Mouse (Mus musculus) inflammation-experienced regulatory T-cells, adult 6 months (primary cell): ENCODE measurements at regions not wholly inside any gene's neighbourhood (a gene's known extent, or its start where the extent isn't known, plus 50 kb on each side); places are given as distances from the start of the nearest gene placed in this dataset.
A peak's percentile ranks its signal among the peaks of the same experiment; 100 is the strongest.
"Not testable (repeated sequence)": the region's sequence is repeated elsewhere in the genome, so short reads cannot be mapped to it uniquely, and the experiment has no call there.

ENCODE experiments used
- ATAC-seq: one replicate; pipeline ENCODE4 v1.8.0; 2017

DNA sequence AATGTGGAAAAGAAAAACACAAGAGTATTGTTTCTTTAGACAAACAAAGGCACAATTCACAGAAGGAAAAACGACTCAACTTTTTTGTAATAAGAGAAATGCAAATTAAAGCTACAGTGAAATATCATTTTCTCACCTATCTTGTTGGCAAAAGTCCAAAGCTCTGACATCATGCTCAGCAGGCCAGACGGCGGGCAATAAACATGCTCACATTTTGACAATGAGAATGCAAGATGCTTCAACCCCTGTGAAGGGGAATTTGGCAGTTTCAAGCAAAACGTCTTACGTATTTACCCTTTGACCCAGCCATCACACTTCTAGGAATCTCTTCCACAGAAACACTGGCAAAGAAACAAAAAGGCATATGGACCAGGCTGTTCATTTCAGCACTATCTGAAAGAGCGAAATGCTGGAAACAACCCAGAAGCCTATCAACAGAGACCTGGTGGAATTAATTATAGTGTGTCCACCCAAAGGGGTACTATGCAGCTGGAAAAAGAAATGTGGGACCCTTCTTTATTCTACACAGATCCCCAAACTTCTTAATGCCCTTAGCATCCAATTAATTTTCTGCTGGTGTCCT is 203.4 kb upstream of the 2610301B20Rik start:
- ATAC-seq, result no peak

DNA sequence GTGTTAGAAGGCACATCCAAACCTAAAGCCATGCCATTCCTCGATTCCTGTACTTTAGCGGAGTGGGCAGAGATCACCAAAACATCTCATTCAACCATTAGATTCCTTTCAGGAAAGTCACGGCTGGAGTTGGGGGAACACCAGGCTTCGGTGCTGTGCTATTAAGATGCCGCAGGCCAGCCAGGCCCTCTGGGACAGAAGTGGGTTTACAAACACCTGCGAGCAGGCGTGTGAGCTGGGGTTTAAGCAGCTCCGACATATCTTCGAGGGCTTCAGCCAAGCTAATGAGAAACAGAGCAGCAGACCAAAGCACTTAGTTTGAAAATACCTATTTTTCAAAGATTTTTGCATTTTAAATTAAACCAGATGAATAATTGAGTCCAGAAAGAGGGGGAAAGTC is 183.2 kb upstream of the 2610301B20Rik start:
- no peak for ATAC-seq

DNA sequence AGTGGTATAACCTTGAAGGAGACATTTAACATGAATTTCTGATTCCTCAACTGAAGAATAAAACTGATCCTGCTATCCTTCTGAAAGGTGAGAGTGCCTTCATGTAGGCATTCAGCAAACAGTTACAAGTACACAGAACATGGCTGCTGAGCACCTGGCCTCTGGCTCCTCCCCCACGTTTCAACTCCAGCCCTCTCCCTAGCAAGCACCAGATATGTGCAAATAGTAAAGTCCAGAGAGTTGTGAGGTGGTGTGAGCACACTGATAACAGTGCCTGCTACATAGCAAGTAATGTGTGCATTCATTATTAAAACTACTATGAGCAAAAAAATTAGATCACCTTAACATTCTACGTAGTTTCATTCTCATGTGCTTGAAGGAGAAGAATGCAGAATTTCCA is 181.4 kb upstream of the 2610301B20Rik start:
- ATAC-seq, result no peak

DNA sequence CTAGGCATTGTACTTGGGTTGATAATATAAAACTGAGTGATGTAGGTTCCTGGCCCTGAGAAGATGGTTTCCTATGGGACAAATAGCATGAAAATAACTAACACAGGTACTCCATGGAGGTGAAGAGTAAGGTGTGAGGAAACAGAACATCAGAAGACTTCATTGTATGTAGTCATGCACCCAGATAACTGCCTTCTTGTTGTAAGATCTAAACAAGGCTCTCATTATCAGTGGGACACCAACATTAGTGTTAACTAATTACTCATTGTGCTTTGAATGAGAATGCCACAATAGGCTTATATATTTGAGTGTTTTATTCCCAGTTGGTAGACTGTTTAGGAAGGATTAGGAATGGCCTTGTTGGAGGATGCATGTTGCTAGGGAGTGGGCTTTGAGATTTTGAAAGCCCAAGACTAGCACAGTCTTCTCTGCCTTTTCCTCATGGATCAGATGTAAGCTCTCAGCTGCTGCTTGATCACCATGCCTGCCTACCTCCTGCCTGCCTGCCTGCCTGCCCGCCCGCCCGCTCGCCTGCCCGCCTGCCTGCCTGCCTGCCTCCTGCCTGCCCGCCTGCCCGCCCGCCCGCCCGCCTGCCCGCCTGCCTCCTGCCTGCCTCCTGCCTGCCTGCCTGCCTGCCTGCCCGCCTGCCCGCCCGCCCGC is 180.7 kb upstream of the 2610301B20Rik start:
- no peak for ATAC-seq

DNA sequence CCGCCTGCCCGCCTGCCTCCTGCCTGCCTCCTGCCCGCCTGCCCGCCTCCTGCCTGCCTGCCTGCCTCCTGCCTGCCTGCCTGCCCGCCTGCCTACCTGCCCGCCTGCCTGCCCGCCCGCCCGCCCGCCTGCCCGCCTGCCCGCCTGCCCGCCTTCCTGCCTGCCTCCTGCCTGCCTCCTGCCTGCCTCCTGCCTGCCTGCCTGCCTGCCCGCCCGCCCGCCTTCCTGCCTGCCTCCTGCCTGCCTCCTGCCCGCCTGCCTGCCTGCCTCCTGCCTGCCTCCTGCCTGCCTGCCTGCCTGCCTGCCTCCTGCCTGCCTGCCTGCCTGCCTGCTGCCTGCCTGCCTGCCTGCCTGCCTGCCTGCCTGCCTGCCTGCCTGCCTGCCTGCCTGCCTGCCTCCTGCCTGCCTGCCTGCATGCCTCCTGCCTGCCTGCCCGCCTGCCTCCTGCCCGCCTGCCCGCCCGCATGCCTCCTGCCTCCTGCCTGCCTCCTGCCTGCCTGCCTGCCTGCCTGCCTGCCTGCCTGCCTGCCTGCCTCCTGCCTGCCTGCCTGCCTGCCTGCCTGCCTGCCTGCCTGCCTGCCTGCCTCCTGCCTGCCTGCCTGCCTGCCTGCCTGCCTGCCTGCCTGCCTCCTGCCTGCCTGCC is 180.1 kb upstream of the 2610301B20Rik start:
- ATAC-seq, result not testable (repeated sequence)

DNA sequence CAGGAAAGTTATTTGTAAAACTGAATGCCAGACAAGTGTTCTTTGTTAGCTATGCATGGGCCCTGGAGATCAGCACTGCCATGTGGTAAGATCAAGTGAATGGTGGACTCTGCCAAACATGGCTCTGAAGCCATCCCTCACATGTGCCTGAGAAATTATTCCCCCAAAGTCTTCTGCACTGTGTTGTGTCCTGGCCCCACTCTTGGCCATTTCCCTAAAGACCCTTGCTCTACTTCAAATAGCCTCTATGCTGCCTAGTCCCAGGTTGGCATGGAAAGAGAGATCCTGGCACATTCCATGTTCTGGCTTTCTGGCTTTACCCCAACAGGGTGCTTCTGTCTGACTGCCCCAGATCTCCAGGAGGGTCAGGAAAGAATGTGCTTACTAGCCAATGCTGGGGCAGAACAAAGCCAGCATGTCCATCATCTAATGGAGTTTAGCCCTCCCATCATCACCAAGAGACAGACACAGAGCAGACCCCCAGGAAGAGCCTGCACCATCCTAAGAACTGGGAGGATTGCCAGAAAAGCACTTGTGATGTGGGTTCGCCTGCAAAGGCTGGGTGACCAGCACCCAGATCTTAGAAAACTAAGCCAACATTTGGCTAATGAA is 177.0 kb upstream of the 2610301B20Rik start:
- ATAC-seq, result no peak

DNA sequence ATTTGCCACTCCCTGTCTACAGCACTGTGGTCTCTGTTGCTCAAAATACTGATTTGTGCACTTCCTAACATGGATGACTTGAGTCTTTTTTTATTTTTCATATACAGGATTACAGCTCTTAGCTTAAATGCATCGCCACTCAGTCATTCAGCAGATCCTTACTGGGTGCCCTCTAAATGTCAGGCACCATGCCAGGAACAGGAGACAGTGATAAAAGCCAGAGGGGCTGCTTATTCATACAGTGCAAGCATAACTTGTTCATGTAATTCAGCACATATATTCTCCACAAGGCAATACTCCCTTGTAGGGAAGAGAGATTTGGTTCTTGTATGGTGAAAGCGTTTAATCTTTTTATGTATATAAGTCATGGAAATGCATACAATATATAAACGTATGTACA is 175.7 kb upstream of the 2610301B20Rik start:
- no peak for ATAC-seq

DNA sequence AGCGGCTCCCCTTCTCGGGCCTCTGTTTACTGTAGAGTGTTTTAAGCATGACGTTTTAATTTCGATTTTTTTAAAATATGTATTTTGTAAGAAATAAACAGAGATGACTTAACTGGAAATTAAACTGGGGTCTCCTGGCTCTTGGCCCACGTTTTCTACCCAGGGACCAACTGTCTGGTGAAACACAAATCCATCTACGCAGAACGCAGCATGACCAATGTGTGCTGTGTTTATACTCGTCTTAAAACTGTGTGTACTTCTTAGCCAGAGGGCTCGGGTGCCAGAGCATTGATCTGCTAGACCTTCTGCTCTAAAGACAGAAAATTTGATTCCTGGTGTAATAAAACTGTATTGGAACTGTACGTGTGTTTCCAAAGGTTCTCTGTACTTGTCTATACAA is 172.8 kb upstream of the 2610301B20Rik start:
- ATAC-seq, result no peak

DNA sequence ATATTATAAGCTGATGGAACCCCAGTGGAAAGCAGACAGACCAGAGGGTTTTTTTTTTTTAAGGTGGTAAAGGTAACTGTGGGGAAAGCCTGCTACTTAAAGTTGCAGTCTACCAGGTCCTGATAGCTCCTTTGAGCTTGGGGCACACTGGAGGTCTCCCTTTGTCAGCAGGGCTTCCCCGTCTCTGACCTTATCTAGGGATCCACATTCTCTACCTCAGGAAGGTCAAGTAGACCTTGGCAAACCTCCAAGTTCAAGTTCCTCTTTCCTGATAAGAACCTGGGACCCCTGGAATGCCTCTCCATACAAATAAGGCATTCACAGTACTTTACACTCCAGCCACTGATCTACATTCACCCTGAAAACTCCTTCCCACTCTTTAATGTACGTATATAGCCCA is 171.1 kb upstream of the 2610301B20Rik start:
- ATAC-seq, result no peak

DNA sequence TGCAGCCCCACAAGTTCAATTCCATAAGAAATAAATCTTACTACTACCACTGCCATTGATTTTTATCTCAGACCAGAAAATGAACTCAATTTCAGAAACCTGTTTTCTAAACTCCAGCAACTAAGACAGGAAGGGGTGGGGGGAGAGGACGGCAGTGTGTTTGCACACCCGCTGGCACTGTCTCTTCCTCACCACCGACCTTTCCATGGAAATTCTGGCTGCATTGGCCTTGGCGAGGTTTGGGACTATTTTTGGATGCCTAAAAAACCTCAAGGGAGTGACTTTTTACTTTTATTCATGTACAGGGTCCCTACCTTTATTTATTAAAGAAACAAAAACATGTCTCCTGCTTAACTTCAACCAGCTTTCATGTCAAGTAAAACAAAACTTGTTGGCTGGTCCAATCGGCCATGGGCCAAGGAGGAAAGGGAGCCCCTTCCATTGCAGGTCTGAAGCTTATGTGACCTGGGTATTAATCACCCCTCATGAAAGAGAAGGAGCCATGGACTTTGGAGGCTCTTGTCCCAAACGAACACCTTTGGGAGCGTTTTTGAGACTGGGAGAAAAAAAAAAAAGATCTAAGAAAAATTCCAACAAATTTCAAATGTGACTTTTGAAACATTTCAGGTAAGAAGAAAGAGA is 167.2 kb upstream of the 2610301B20Rik start:
- ATAC-seq, result no peak

DNA sequence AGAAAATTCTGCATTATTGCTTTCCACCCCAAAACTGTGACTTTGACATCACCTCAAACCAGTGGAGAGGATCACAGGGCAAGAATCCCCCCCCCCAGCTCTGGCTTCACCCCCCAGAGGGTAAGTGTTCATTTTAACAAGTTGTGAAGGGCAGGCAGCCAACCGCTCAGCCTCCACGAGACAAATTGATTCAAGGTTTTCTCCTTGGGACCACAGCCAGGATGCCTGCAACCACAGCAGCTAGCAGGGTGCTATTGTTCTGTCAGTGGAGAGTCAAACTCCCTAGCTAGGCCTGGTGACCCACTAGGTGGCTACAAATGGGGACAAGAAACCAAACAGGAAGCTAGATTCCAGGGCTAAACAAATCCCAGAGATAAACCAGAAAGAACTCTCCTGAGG is 166.6 kb upstream of the 2610301B20Rik start:
- ATAC-seq, result no peak

DNA sequence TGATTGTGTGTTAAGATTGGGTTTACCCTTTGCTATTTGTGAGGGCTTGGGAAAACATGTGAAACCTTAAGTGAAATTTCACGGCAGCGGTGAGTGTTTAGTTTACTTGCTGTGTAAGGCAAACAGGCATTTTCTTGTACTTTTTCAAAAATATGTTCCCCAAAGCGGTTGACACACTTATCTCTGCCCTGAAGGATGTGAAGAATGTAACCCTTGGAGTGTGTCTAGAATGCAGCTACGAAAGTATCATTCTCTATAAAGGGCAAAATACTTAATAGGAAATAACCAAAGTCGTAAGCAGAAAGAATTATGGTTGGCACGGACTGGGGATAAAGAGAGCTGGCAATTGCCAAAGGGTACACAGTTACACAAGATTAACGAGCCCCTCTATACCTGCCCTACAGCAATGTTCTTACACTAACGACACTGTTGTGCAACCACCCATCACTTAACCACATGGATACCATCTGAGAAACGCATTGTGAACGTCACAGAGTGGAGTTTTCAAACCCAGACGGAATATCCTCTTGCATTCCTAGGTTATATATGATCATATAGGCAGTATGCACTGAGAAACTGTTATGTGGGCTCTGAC is 162.3 kb upstream of the 2610301B20Rik start:
- ATAC-seq, result no peak

DNA sequence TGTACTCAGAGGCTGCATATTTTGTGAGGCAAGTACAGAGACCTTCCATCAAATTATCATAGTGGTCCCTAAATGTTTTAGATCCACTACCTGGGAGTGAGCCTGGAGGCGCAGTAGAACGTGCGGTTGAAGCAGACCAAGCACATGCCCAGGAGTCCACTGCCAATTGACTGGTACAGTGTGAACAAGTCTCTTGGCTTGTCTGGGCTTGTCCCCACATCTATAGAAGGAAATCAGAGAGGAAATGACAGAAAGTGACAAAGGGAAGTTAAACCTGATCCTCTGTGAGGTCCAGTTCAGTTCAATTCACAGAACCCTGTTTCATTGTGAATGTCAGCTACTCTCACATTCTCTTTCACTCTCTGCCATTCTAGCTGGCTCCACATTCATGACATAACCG is 151.0 kb upstream of the 2610301B20Rik start:
- ATAC-seq, result no peak

DNA sequence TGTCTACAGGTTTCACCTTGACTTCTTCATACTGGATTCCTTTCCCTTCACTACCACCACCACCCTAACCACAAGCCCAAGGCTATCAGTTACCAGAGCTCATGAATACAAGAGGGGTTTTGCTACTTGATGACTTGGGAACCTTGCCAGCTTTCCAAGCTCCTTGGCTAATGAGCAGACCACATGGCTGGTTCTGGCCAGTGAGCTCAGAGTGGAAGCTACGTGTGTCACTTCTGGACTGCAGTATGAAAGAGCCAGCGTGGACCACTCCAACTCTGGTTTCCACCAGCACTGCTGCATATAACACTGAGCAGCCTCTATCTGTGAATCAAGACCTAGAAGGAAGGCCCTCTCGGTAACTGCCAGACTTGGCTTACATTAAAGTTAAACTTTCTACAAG is 146.4 kb upstream of the 2610301B20Rik start:
- ATAC-seq, result no peak

DNA sequence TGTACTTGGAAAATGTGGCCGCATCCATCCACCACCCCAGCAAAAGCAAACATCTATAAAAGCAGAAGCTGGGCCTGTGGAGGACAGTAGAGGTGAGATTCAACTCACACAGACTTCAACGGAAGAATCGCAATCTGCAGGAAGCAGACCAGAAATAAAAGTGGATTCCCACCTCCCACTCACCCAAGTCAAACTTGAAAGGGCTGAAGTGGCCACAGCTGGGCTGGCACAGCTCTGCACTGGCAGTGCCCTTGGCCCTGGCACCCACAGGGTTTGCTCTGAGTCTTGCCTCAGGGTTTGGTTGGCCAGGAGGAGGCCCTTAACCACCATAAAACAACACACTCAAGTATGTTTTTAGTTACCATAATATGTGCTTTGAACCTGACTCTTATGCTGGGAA is 129.1 kb upstream of the 2610301B20Rik start:
- ATAC-seq, result no peak

DNA sequence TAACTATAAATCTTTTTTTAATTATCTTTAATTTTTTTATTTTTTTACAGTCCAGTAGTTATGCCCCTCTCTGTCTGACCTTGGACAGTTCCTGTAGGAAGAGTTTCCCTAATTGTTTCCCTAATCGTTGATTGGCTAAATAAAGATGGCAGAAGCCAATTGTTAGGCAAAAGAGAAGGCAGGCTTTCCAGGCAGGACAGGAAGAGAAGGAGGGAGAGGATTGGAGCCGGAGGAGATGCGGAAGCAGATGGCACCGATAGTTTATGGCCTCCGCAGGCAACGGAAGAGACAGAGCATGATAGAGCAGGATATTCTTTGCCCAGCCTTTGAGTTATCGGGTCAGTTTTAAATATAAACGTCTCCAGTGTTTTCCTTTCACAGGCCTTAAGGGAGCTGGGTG is 125.5 kb upstream of the 2610301B20Rik start:
- no peak for ATAC-seq

DNA sequence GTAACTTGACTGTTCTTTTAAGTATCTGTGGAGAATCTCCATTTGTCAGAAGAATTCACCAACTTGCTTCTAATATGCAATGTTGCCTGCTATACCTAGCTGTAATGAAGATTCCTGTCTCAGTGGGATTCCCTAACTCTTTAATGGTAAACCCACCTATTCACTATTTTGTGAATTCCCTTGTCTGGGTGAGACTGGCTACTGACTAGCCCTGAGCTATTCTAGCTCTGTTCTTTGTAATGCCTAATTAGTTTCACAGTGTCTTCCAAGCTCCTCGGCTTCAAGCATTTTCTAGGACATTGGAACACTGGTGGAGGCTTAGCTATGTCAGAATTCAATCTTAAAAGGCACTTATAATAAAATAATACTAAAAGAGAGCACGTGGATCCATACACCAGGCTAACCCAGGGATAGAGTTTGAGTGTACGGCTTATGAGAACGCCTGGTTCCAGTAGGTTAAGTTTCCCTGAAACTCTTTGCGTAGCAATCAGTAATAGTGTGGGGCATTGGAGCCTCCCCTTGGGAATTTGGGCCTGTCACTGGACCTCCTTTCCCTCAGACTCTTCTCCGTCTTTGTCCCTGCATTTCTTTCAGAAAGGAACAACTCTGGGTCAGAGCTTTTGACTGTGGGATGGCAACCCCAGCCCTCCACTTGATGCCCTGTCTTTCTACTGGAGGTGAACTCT is 123.8 kb upstream of the 2610301B20Rik start:
- not testable (repeated sequence) for ATAC-seq

DNA sequence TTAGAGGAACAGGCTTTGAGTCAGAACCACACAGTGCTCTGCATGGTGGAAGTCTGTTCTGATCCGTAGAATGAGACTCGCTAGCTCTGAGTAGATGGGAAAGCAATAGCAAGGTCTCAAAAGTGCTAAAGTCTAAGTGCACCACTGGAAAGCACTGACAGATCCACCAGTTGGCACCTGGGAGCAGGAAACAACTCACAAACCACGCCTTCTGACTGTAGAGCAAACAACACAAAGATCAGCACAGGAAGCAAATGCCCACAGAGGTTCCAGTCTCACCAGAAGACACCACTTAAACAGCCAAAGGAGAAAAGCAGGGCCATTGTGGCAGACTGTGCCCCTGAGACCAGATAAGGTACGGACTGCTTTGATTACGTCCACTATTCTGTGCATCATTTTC is 121.1 kb upstream of the 2610301B20Rik start:
- ATAC-seq, result no peak

DNA sequence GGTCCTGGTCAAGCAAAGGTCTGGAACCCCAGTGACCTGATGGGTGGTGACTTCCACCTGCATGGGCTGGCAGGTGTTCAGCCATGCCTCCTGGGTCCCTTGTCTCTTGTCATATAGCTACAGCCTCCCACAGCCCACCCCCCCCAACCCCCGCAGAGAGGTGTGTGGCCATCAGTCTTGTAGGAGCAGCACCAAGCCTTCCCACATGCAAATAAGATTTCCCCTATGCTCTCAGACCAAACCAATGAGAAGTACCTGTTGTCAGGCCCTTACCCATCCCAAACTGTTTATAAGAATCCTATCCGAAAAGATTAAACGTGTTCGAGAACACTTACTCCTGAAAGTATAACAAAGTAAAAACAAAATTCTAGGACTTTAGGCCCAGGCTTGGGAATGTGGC is 114.8 kb upstream of the 2610301B20Rik start:
- ATAC-seq, result no peak

DNA sequence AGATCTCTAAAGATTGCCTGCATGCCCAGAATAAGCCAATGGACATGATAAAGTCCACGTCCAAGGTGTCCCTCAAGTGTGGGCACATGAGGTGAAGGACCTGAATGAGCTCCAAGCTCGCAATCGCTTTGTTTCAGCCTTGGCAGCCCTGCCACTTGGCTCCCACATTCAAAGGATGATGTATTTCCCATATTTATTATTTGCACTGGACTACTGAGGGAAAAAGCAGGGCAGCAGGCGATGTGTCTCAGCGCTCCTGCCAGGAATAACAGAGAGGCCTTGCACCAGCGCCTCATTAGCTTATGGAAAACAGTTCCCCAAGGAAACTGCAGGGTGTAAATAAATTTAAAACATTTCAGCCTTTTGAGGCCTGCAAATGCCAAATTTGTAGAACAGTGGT is 106.6 kb upstream of the 2610301B20Rik start:
- ATAC-seq, result no peak

DNA sequence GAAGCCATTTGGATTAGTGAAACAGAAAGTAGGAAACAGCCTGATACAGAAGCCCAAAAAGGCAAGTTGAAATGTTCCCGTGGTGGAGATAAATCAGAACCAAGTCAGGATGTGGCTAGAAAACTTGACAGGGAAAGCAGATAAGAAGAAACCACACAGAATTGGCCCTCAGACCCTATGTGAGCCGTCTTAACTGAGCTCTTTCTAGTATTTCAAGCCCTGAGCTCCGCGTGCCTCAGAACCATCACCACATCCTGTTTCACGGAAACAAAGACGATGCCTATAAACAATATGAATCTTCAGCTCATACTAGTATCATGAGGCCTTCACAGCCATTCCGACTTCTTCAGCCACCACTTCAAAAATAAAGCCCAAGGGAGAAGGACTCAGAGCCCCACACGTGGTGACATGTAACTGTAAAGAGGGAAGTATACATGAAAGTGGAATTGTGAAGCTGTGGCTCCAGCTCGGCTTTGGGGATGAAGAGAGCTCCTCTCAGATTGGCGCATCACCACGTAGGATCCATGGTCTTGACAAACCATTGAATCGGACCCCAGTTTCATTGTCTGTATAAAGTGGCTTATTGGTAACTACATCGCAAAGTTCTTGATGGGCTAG is 104.2 kb upstream of the 2610301B20Rik start:
- ATAC-seq, result peak; percentile 96
